Mouse (Mus musculus) ES-E14 (cell line): ENCODE measurements around the gene Hist1h1e. TPM values are rescaled to one million over a fixed set of nuclear protein-coding genes. Genes with fewer than 3 reads are reported as not detected.
A peak's percentile ranks its signal among the peaks of the same experiment; 100 is the strongest.
"Not testable (repeated sequence)": the region's sequence is repeated elsewhere in the genome, so short reads cannot be mapped to it uniquely, and the experiment has no call there.

Source experiments
- DNase-seq: peaks from one replicate; pipeline ENCODE4 v3.0.0-alpha.2; 2013; ENCODE audit warnings: low read depth, low spot score
- H3K27ac ChIP-seq: 2 replicates; pipeline ENCODE4 v1.5.1; 2012; ENCODE audit warnings: low read depth, mild to moderate bottlenecking, low read length, moderate library complexity, mixed read lengths; ENCODE audit not compliant: poor library complexity, insufficient read depth, severe bottlenecking
- H3K36me3 ChIP-seq: 2 replicates; pipeline ENCODE4 v1.6.1; 2012; ENCODE audit warnings: mild to moderate bottlenecking, low read length, moderate library complexity, mixed read lengths; ENCODE audit not compliant: control insufficient read depth, poor library complexity, insufficient read depth, severe bottlenecking
- H3K4me1 ChIP-seq, 2 experiments: fragments of 150-350 bp in 1 of 2; sonication (generic) in 1 of 2; 2 replicates each; pipeline ENCODE4 v1.6.1; 2012; ENCODE audit warnings: low read length in 2 of 2, mild to moderate bottlenecking in 1 of 2, mixed read lengths in 1 of 2; ENCODE audit not compliant: control insufficient read depth in 2 of 2, insufficient read depth in 2 of 2, poor library complexity in 1 of 2
- H3K4me3 ChIP-seq, 2 experiments: fragments of 150-350 bp in 1 of 2; sonication (generic) in 1 of 2; 2 replicates each; pipeline ENCODE4 v1.5.1; 2012; ENCODE audit warnings: low read length in 2 of 2, low read depth in 1 of 2, mild to moderate bottlenecking in 1 of 2, mixed read lengths in 1 of 2; ENCODE audit not compliant: insufficient read depth in 1 of 2, poor library complexity in 1 of 2, severe bottlenecking in 1 of 2
- H3K9ac ChIP-seq: 2 replicates; pipeline ENCODE4 v1.6.1; 2012; ENCODE audit warnings: low read depth, mild to moderate bottlenecking, low read length, mixed read lengths; ENCODE audit not compliant: poor library complexity, insufficient read depth, severe bottlenecking
- H3K9me3 ChIP-seq: fragments of 150-350 bp; sonication (generic); 2 replicates; pipeline ENCODE4 v1.6.1; 2012; ENCODE audit warnings: low read depth, mild to moderate bottlenecking, low read length; ENCODE audit not compliant: control insufficient read depth, insufficient read depth
- CHD2 ChIP-seq: IDR thresholded peaks from 2 replicates; pipeline ENCODE4 v1.6.1; 2014; ENCODE audit warnings: mild to moderate bottlenecking, low read depth, low read length, inconsistent platforms
- HCFC1 ChIP-seq: IDR thresholded peaks from 2 replicates; pipeline ENCODE4 v1.6.1; 2012; ENCODE audit warnings: low read length, inconsistent platforms, borderline replicate concordance; ENCODE audit not compliant: insufficient read depth
- MAFK ChIP-seq: IDR thresholded peaks from 2 replicates; pipeline ENCODE4 v1.6.1; 2014; ENCODE audit warnings: mild to moderate bottlenecking, low read depth, low read length, inconsistent platforms; ENCODE audit not compliant: insufficient read depth
- ZC3H11A ChIP-seq: IDR thresholded peaks from 2 replicates; pipeline ENCODE4 v1.6.1; 2012; ENCODE audit warnings: low read depth, mild to moderate bottlenecking, inconsistent platforms, low read length, borderline replicate concordance
- ZNF384 ChIP-seq: IDR thresholded peaks from 2 replicates; pipeline ENCODE4 v1.6.1; 2012; ENCODE audit warnings: low read depth, low read length, inconsistent platforms
- in situ Hi-C, 2 experiments: fragments of 600-800 bp; cut with MboI; formaldehyde crosslinking; loops; one replicate each; pipeline ENCODE4 v1.15.1; 2025; ENCODE audit warnings: low sequenced_read_pairs in 2 of 2, inconsistent platforms in 1 of 2; ENCODE audit not compliant: unreplicated experiment in 2 of 2
- total RNA-seq: library from RNA; depleted of rRNA; stranded (reverse); fragments of 300-350 nt; gene quantifications from 2 replicates; pipeline ENCODE4 v1.2.3, GENCODE M21; 2012

Gene Hist1h1e
- total RNA-seq, 1 experiment = 207 TPM

- TF ChIP-seq ZC3H11A = no peak
- TF ChIP-seq MAFK = no peak
- TF ChIP-seq CHD2 = no peak
- TF ChIP-seq HCFC1 = no peak
- TF ChIP-seq ZNF384 = no peak
- no peak overlapping the region for H3K27ac ChIP-seq
Observed at GRCm38 (mm10) chr13:23577835-23578234, 44.5 kb downstream of the Hist1h1e start.

DNA sequence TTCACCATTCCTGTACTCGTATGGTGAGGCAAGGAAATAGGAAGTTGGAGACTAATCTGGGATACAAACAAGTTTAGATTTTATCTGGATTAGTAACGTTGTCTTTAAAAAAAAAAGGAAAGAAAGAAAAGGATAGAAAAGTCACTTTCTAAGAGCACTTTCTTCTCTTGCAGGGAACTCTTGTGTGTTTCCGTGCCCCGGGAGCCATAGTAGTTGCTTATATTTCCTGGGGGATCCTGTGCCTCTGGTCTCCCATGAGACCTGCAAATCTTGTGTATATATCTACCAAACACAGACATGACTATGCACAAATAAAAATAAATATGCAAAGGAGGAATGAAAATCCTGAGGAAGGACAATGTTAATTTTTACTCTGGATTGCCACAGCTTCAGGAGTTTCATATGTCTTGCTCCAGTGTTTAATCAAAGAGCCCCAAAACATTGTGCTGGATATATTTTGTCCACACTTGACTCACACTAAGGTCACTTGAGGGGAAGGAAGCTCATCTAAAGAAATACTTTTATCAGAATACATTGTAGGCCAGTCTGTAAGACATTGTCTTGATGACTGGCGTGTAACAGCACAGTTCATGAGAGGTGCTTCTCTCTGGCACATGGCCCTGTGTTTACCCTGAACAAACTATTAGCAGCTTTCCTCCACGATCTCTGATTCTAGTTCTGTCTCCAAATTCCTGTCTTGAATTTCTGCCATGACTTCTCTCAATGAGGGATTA is 45.3 kb downstream of the Hist1h1e start:
- H3K9ac ChIP-seq = peak overlapping the region; percentile 83; the same call in 1 of the 2 replicates
- peak overlapping the region; percentile 70 to 74 for H3K4me3 ChIP-seq
- no peak for TF ChIP-seq ZNF384
- TF ChIP-seq ZC3H11A = no peak
- TF ChIP-seq MAFK = no peak
- no peak for TF ChIP-seq CHD2
- no peak for TF ChIP-seq HCFC1
- no peak for DNase-seq
- peak overlapping the region; percentile 80; the same call in 1 of the 2 replicates for H3K27ac ChIP-seq
- in situ Hi-C loops = no loop called here
- no peaks in the 10 kb centered on the region for H3K9me3 ChIP-seq
- H3K4me1 ChIP-seq = no peaks in the 10 kb centered on the region
- no peaks in the 10 kb centered on the region for H3K36me3 ChIP-seq

More at GRCm38 (mm10) chr13:23577835-23578234, 44.5 kb downstream of the Hist1h1e start:
- in situ Hi-C loops = no loop called here
- Histone ChIP-seq H3K36me3 (no peaks in the 10 kb centered on the region), H3K4me1 (no peaks in the 10 kb centered on the region; a peak in 1 of 4 replicates), H3K9me3 (no peaks in the 10 kb centered on the region), H3K4me3 (no peak overlapping the region), H3K9ac (no peak overlapping the region)
- DNase-seq = no peak

- TF ChIP-seq ZNF384 (no peak), CHD2 (no peak), HCFC1 (no peak), ZC3H11A (no peak), MAFK (no peak)
- DNase-seq = no peak
- Histone ChIP-seq H3K9ac (peak overlapping the region; percentile 83; the same call in 1 of the 2 replicates), H3K36me3 (no peaks in the 10 kb centered on the region), H3K27ac (peak overlapping the region; percentile 80; the same call in 1 of the 2 replicates), H3K4me1 (no peaks in the 10 kb centered on the region), H3K4me3 (peak overlapping the region; percentile 70 to 74), H3K9me3 (no peaks in the 10 kb centered on the region)
- in situ Hi-C loops = no loop called here
Observed at GRCm38 (mm10) chr13:23576351-23576881, 45.9 kb downstream of the Hist1h1e start.

DNA sequence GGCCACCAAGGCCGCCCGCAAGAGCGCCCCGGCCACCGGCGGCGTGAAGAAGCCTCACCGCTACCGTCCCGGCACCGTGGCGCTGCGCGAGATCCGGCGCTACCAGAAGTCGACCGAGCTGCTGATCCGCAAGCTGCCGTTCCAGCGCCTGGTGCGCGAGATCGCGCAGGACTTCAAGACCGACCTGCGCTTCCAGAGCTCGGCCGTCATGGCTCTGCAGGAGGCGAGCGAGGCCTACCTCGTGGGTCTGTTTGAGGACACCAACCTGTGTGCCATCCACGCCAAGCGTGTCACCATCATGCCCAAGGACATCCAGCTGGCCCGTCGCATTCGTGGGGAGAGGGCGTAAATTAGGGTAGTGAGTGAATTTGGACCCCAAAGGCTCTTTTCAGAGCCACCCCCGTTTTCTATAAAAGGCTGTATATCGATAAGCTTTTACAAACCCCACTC is 46.5 kb downstream of the Hist1h1e start:
- H3K36me3 ChIP-seq, H3K4me1 ChIP-seq, in situ Hi-C loops, H3K9me3 ChIP-seq, DNase-seq: not testable (repeated sequence)
- H3K27ac ChIP-seq = peak overlapping the region; percentile 80
- H3K4me3 ChIP-seq = peak overlapping the region; percentile 70 to 74
- peak overlapping the region; percentile 81 for H3K9ac ChIP-seq
